Mouse (Mus musculus): Measurements from ENCODE around the gene Gm11444. TPM values are rescaled to one million over a fixed set of nuclear protein-coding genes. Genes with fewer than 3 reads are reported as not detected.

Gene Gm11444
- polyA plus RNA-seq, 1 experiment: not detected

GRCm38 (mm10) chr11:85831656-85832230, 18.4 kb downstream of the Gm11444 start:
- peak overlapping the region; percentile 52 for H3K4me3 ChIP-seq (ENCODE audit: low read depth, low read length)
- H3K9me3 ChIP-seq (replicated peaks; ENCODE audit: control insufficient read depth, insufficient read depth, low read length, poor library complexity, severe bottlenecking): no peaks in the 10 kb centered on the region
- no peaks in the 10 kb centered on the region for H3K36me3 ChIP-seq (ENCODE audit: control insufficient read depth, insufficient read depth, low read length, poor library complexity, severe bottlenecking)
- no peak overlapping the region for H3K27ac ChIP-seq (ENCODE audit: insufficient read depth, low read length)
- H3K9ac ChIP-seq (ENCODE audit: low read depth, poor library complexity, severe bottlenecking): peak overlapping the region; percentile 49
- H3K4me1 ChIP-seq (ENCODE audit: control insufficient read depth, insufficient read depth, low read length): no peaks in the 10 kb centered on the region
- H3K27me3 ChIP-seq (ENCODE audit: control insufficient read depth, insufficient read depth, low read length, poor library complexity, severe bottlenecking): peaks cover 57% of the 10 kb centered on the region
- TF ChIP-seq POLR2A (IDR thresholded peaks at IDR 0.05; ENCODE audit: insufficient read depth, low read length): no peak
- no peak for TF ChIP-seq CTCF (IDR thresholded peaks at IDR 0.05; ENCODE audit: low read depth, low read length)
- TF ChIP-seq EP300 (IDR thresholded peaks at IDR 0.05; ENCODE audit: insufficient read depth, low read depth, low read length): no peak

DNA sequence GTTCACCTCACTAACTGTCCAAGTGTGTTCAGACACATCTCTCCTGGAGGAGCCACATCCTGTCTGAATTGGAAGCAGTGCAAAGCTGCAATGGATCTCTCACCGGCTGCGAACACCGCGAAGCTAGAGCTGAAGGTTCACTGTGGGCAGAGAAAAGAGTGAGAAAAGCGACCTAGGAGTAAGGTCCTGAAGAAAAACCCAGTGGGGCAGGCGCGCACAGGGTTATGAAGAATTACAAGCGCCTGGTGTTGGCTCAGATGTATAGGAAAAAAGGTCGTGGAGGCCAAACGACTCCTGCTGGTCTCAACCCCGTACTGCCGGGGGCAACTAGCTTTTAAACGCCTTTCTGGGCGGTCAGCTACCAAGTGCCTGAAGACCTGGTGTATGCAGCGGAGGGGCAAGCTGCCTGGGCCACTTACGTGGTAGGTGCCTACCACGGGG, 19.2 kb downstream of the Gm11444 start:
- H3K36me3 ChIP-seq (ENCODE audit: control insufficient read depth, insufficient read depth, low read length, poor library complexity, severe bottlenecking): no peaks in the 10 kb centered on the region
- no peaks in the 10 kb centered on the region for H3K9me3 ChIP-seq (replicated peaks; ENCODE audit: control insufficient read depth, insufficient read depth, low read length, poor library complexity, severe bottlenecking)
- H3K9ac ChIP-seq (ENCODE audit: low read depth, poor library complexity, severe bottlenecking): no peak overlapping the region
- TF ChIP-seq POLR2A (IDR thresholded peaks at IDR 0.05; ENCODE audit: insufficient read depth, low read length) (no peak), CTCF (IDR thresholded peaks at IDR 0.05; ENCODE audit: low read depth, low read length) (no peak), EP300 (IDR thresholded peaks at IDR 0.05; ENCODE audit: insufficient read depth, low read depth, low read length) (no peak)
- peaks cover 51% of the 10 kb centered on the region for H3K27me3 ChIP-seq (ENCODE audit: control insufficient read depth, insufficient read depth, low read length, poor library complexity, severe bottlenecking)
- no peak overlapping the region for H3K27ac ChIP-seq (ENCODE audit: insufficient read depth, low read length)
- no peaks in the 10 kb centered on the region for H3K4me1 ChIP-seq (ENCODE audit: control insufficient read depth, insufficient read depth, low read length)
- H3K4me3 ChIP-seq (ENCODE audit: low read depth, low read length): no peak overlapping the region

DNA sequence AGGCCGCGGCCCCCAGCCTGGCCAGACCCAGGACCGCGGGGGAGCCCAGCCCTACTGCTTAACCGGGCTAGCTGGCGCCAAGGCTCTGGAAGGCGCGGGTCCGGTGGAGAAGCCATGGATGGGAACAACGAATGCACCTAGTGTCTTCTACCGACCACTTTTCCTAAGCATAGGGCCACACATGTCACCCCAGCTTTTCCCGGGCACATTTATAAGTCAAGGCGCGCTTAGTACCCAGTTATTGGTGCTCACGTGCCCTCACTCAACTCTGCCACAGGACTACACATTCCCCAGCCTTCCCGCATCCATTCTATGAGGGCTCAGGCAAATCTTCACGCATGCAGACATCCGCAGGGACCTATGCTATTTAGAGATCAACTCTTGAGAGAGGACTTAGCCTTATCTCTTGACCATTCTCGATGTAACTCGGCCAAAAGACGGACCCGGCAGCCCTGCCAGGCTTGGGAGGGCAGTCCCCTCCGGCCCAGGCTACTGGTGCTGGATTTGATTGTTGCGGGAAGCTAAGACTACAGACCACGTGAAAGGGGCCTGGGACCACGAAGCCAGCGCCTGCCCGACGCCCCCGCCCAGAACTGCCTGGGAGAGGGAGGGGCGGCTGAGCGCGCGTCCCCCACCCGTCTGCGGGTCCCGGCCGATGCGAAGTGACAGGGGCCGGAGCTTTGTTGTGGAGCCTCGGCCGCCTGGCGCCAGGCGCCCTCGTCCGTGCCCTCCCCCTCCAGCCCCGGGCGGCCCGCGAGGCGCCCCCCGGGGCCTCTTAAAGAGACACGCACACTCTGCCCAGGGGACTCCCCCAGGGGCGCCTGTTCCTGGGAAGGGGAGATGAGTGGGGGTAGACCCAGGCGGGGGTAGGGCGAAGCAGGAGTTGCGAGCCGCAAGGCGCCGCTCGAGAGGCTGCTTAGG, 20.4 kb downstream of the Gm11444 start:
- Histone ChIP-seq H3K4me1 (ENCODE audit: control insufficient read depth, insufficient read depth, low read length) (no peaks in the 10 kb centered on the region), H3K4me3 (ENCODE audit: low read depth, low read length) (peak overlapping the region; percentile 32), H3K9ac (ENCODE audit: low read depth, poor library complexity, severe bottlenecking) (no peak overlapping the region), H3K27me3 (ENCODE audit: control insufficient read depth, insufficient read depth, low read length, poor library complexity, severe bottlenecking) (peaks cover 46% of the 10 kb centered on the region), H3K27ac (ENCODE audit: insufficient read depth, low read length) (no peak overlapping the region), H3K36me3 (ENCODE audit: control insufficient read depth, insufficient read depth, low read length, poor library complexity, severe bottlenecking) (no peaks in the 10 kb centered on the region), H3K9me3 (replicated peaks; ENCODE audit: control insufficient read depth, insufficient read depth, low read length, poor library complexity, severe bottlenecking) (no peaks in the 10 kb centered on the region)
- TF ChIP-seq POLR2A (IDR thresholded peaks at IDR 0.05; ENCODE audit: insufficient read depth, low read length): no peak
- TF ChIP-seq EP300 (IDR thresholded peaks at IDR 0.05; ENCODE audit: insufficient read depth, low read depth, low read length): no peak

GRCm38 (mm10) chr11:85828691-85829519, 21.2 kb downstream of the Gm11444 start:
- no peaks in the 10 kb centered on the region for H3K9me3 ChIP-seq (replicated peaks; ENCODE audit: control insufficient read depth, insufficient read depth, low read length, poor library complexity, severe bottlenecking)
- H3K4me3 ChIP-seq (ENCODE audit: low read depth, low read length): peak overlapping the region; percentile 17; the same call in 1 of the 2 replicates
- H3K4me1 ChIP-seq (ENCODE audit: control insufficient read depth, insufficient read depth, low read length): no peaks in the 10 kb centered on the region
- H3K27me3 ChIP-seq (ENCODE audit: control insufficient read depth, insufficient read depth, low read length, poor library complexity, severe bottlenecking): peaks cover 39% of the 10 kb centered on the region
- no peak overlapping the region for H3K27ac ChIP-seq (ENCODE audit: insufficient read depth, low read length)
- no peaks in the 10 kb centered on the region for H3K36me3 ChIP-seq (ENCODE audit: control insufficient read depth, insufficient read depth, low read length, poor library complexity, severe bottlenecking)
- H3K9ac ChIP-seq (ENCODE audit: low read depth, poor library complexity, severe bottlenecking): no peak overlapping the region
- TF ChIP-seq CTCF (IDR thresholded peaks at IDR 0.05; ENCODE audit: low read depth, low read length): no peak
- TF ChIP-seq POLR2A (IDR thresholded peaks at IDR 0.05; ENCODE audit: insufficient read depth, low read length): no peak
- TF ChIP-seq EP300 (IDR thresholded peaks at IDR 0.05; ENCODE audit: insufficient read depth, low read depth, low read length): no peak

DNA sequence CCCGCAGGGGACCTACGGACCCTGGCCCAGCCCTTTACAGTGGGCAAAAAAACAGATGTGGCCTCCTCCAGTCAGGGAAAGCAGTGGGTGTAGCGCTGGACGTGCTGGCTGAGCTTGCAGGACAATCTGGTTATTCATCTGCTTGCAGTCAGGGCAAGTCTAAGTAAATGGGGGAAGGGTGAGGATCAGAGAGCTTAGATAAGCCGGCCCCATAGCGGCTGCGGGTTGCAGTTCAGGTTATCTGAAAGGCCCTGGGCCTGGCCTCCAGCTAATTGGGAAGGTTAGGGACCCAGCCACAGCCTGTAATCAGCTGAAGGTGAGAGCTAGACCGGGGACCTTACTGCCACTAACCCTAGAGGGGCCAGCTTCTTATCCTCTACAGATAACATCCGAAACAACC, 22.8 kb downstream of the Gm11444 start:
- Histone ChIP-seq H3K9me3 (replicated peaks; ENCODE audit: control insufficient read depth, insufficient read depth, low read length, poor library complexity, severe bottlenecking) (no peaks in the 10 kb centered on the region), H3K4me3 (ENCODE audit: low read depth, low read length) (no peak overlapping the region), H3K9ac (ENCODE audit: low read depth, poor library complexity, severe bottlenecking) (no peak overlapping the region), H3K36me3 (ENCODE audit: control insufficient read depth, insufficient read depth, low read length, poor library complexity, severe bottlenecking) (no peaks in the 10 kb centered on the region), H3K27ac (ENCODE audit: insufficient read depth, low read length) (no peak overlapping the region), H3K4me1 (ENCODE audit: control insufficient read depth, insufficient read depth, low read length) (no peaks in the 10 kb centered on the region), H3K27me3 (ENCODE audit: control insufficient read depth, insufficient read depth, low read length, poor library complexity, severe bottlenecking) (peaks cover 27% of the 10 kb centered on the region)
- no peak for TF ChIP-seq CTCF (IDR thresholded peaks at IDR 0.05; ENCODE audit: low read depth, low read length)
- no peak for TF ChIP-seq POLR2A (IDR thresholded peaks at IDR 0.05; ENCODE audit: insufficient read depth, low read length)
- no peak for TF ChIP-seq EP300 (IDR thresholded peaks at IDR 0.05; ENCODE audit: insufficient read depth, low read depth, low read length)

All from ES-Bruce4 (cell line).